ENCODE assay signal across 8 mouse cellular contexts in the genomic region with DNA sequence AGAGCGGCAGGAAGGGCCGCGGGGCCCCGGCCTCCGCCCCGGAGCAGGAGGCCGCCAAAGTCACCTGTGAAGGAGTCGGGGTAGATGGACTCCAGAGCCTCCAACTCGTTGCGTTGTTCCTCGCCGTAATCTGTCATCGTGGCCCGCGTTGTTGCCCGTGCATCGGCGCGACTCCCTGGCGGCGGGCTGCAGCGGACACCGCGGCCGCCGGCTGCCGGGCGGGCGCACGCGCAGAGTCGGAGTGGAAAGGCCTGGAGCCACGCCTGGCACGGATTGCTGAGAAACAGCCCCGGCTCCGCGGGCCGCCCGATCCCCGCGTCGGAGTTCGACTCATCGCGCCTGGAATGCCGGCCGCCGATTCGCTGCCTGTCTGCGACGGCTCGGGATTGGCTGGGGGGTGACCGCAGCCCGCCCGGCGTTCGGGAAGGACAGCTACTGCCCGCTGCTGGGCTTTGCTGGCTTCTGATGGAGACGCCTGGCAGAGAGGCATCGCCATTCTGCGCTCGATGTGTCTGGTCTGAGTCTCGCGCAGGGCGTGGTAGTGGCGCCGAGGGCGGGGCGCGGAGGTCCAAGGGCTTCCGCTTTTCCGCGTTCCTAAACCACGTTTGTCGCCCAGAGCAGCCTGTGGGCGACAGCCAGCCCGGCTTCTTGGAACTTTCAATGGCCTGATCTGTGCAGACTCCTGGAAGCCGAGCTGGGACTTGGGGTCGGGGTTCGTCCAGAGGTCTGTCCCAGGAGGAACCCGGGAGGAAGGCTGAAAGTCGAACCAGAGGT. TPM values are rescaled to one million over a fixed set of nuclear protein-coding genes. Genes with fewer than 3 reads are reported as not detected.
DNase-seq lines count a peak whose midpoint lies in the region; ATAC-seq and TF ChIP-seq lines count a peak whose summit lies in the region.

A gene (minus strand): TSS at position 323 of the 774 bp plus-strand sequence.

- intact Hi-C loops in heart, postnatal 10 days (cut with DNase I) = loop anchor here (5.0 to 10.0 kb wide), 2 partner anchors 263 to 395 kb away; a partner anchor contains a TSS

- H3K27me3 ChIP-seq in ES-Bruce4 (ENCODE audit: control insufficient read depth, insufficient read depth, low read length, poor library complexity, severe bottlenecking) = no peaks in the 10 kb centered on the region
- H3K27me3 ChIP-seq in forebrain, embryonic 13.5 days = no peaks in the 10 kb centered on the region
- H3K27me3 ChIP-seq in liver, postnatal 0 days (ENCODE audit: insufficient read depth, low read length) = no peaks in the 10 kb centered on the region
- H3K27me3 ChIP-seq in neural tube, embryonic 14.5 days (ENCODE audit: control insufficient read depth, insufficient read depth, low read length) = no peaks in the 10 kb centered on the region

- no peaks in the 10 kb centered on the region for H3K4me1 ChIP-seq in ES-Bruce4 (ENCODE audit: control insufficient read depth, insufficient read depth, low read length)
- peaks cover 20% of the 10 kb centered on the region for H3K4me1 ChIP-seq in forebrain, embryonic 13.5 days
- H3K4me1 ChIP-seq in liver, postnatal 0 days (ENCODE audit: insufficient read depth) = peaks cover 31% of the 10 kb centered on the region
- peaks cover 14% of the 10 kb centered on the region for H3K4me1 ChIP-seq in neural tube, embryonic 14.5 days (ENCODE audit: control insufficient read depth, insufficient read depth, low read length)

- 0 out of 2 replicates have a peak, but pooled peaks cover 2% of the 10 kb centered on the region for H3K36me3 ChIP-seq in ES-Bruce4 (ENCODE audit: control insufficient read depth, insufficient read depth, low read length, poor library complexity, severe bottlenecking)
- H3K36me3 ChIP-seq in forebrain, embryonic 13.5 days (ENCODE audit: poor library complexity, severe bottlenecking) = no peaks in the 10 kb centered on the region
- 0 out of 2 replicates have a peak, but pooled peaks cover 2% of the 10 kb centered on the region for H3K36me3 ChIP-seq in liver, postnatal 0 days (replicated peaks; ENCODE audit: insufficient read depth, low read length)
- H3K36me3 ChIP-seq in neural tube, embryonic 14.5 days (ENCODE audit: control insufficient read depth, insufficient read depth, low read length) = no peaks in the 10 kb centered on the region

- peak within 1 kb of the TSS; percentile 90 for H3K9ac ChIP-seq in ES-Bruce4 (ENCODE audit: low read depth, poor library complexity, severe bottlenecking)
- peak within 1 kb of the TSS; percentile 93 for H3K9ac ChIP-seq in forebrain, embryonic 13.5 days
- peak within 1 kb of the TSS; percentile 83 for H3K9ac ChIP-seq in liver, postnatal 0 days (replicated peaks)
- H3K9ac ChIP-seq in neural tube, embryonic 14.5 days (replicated peaks; ENCODE audit: low read depth, low read length) = peak within 1 kb of the TSS; percentile 94

- no peak for TF ChIP-seq CTCF in ES-Bruce4 (IDR thresholded peaks at IDR 0.05; ENCODE audit: low read depth, low read length)
- TF ChIP-seq CTCF in liver, postnatal 0 days (IDR thresholded peaks at IDR 0.05; ENCODE audit: low read depth) = peak; percentile 52

- H3K4me2 ChIP-seq in forebrain, embryonic 13.5 days = peak within 1 kb of the TSS; percentile 72
- peak within 1 kb of the TSS; percentile 92 for H3K4me2 ChIP-seq in liver, postnatal 0 days (ENCODE audit: low read depth, low read length)
- H3K4me2 ChIP-seq in neural tube, embryonic 14.5 days (ENCODE audit: low read depth, low read length) = peak within 1 kb of the TSS; percentile 83

- H3K9me3 ChIP-seq in ES-Bruce4 (replicated peaks; ENCODE audit: control insufficient read depth, insufficient read depth, low read length, poor library complexity, severe bottlenecking) = no peaks in the 10 kb centered on the region
- H3K9me3 ChIP-seq in forebrain, embryonic 13.5 days (replicated peaks) = no peaks in the 10 kb centered on the region
- no peaks in the 10 kb centered on the region for H3K9me3 ChIP-seq in liver, postnatal 0 days (ENCODE audit: low read length)
- H3K9me3 ChIP-seq in neural tube, embryonic 14.5 days (ENCODE audit: control insufficient read depth, low read length) = no peaks in the 10 kb centered on the region

- peak; percentile 99 for ATAC-seq in cerebellum, adult (ENCODE audit: insufficient number of reproducible peaks, low FRiP score, low TSS enrichment)
- peak; percentile 100 for ATAC-seq in forebrain, embryonic 13.5 days
- ATAC-seq in liver, postnatal 0 days = peak; percentile 100
- peak; percentile 100 for ATAC-seq in neural tube, embryonic 14.5 days (ENCODE audit: low read depth)

- H3K4me3 ChIP-seq in ES-Bruce4 (ENCODE audit: low read depth, low read length) = peak within 1 kb of the TSS; percentile 94
- H3K4me3 ChIP-seq in forebrain, embryonic 13.5 days = peak within 1 kb of the TSS; percentile 75
- H3K4me3 ChIP-seq in liver, postnatal 0 days (ENCODE audit: low read depth, low read length) = peak within 1 kb of the TSS; percentile 92
- peak within 1 kb of the TSS; percentile 63 for H3K4me3 ChIP-seq in neural tube, embryonic 14.5 days (ENCODE audit: low read depth, low read length)

- under 1% methylated on average over 81 of the region's 82 CpGs for WGBS in forebrain, embryonic 13.5 days
- under 1% methylated on average over 82 of the region's 82 CpGs for WGBS in large intestine, adult 2 months
- WGBS in liver, postnatal 0 days (ENCODE audit: insufficient replicate concordance) = under 1% methylated on average over 65 of the region's 82 CpGs
- WGBS in neural tube, embryonic 14.5 days = under 1% methylated on average over 82 of the region's 82 CpGs

- H3K27ac ChIP-seq in ES-Bruce4 (ENCODE audit: insufficient read depth, low read length) = peak within 1 kb of the TSS; percentile 85
- peak within 1 kb of the TSS; percentile 88 for H3K27ac ChIP-seq in forebrain, embryonic 13.5 days
- H3K27ac ChIP-seq in liver, postnatal 0 days (ENCODE audit: low read depth) = peak within 1 kb of the TSS; percentile 87
- peak within 1 kb of the TSS; percentile 88 for H3K27ac ChIP-seq in neural tube, embryonic 14.5 days (ENCODE audit: low read depth, low read length)

- TF ChIP-seq POLR2A in ES-Bruce4 (IDR thresholded peaks at IDR 0.05; ENCODE audit: insufficient read depth, low read length) = peak; percentile 38

- TF ChIP-seq EP300 in ES-Bruce4 (IDR thresholded peaks at IDR 0.05; ENCODE audit: insufficient read depth, low read depth, low read length) = peak; percentile 58; the same call in 1 of the 2 replicates
- TF ChIP-seq EP300 in liver, postnatal 0 days (IDR thresholded peaks at IDR 0.05; ENCODE audit: low read depth) = peak; percentile 17; the same call in 1 of the 2 replicates

- DNase-seq in heart, postnatal 10 days = peak; percentile 98 to 99
- peak; percentile 67 for DNase-seq in large intestine, adult 2 months (ENCODE audit: low read depth, low spot score)
- DNase-seq in liver, postnatal 0 days = peak; percentile 97
- DNase-seq in testis, postnatal 10 days (ENCODE audit: low spot score) = peak; percentile 96

RNA-seq across cellular contexts. Expression of the gene that starts here (rescaled TPM):
- polyA plus RNA-seq in ES-Bruce4 (2011; ENCODE audit: insufficient read depth, insufficient read length, low read depth, missing spikeins) = 88.5 and 91.1 TPM in 2 replicates
- polyA plus RNA-seq in forebrain, embryonic 13.5 days (2015; fragmentation: Nextera tagmentation; extraction: Ambion mirVana) = 144 and 170 TPM in 2 replicates
- 100 to 1,000 TPM in 1 of 2 experiments, 10 to 100 TPM in 1; 98.5 to 107 TPM for total RNA-seq in heart, postnatal 10 days (2021)
- 15.0 and 20.2 TPM in 2 replicates for polyA plus RNA-seq in large intestine, adult 2 months (2012; rRNA removed)
- 49.4 and 51.3 TPM in 2 replicates for polyA plus RNA-seq in liver, postnatal 0 days (2015; fragmentation: Nextera tagmentation; extraction: Ambion mirVana)
- polyA plus RNA-seq in neural tube, embryonic 14.5 days (2014; fragmentation: Nextera tagmentation; extraction: Ambion mirVana) = 141 and 149 TPM in 2 replicates

Comparison
In these comparisons a context has a peak if more than half of its experiments do, and no peak if none do; other contexts are left out.
1. Peak in every context shown above with its lines: DNase-seq, ATAC-seq, H3K4me3 ChIP-seq and H3K27ac ChIP-seq.